Mouse (Mus musculus) CH12F3 (cell line): Measurements from ENCODE around the gene Myh9.
"Not testable (repeated sequence)": the region's sequence is repeated elsewhere in the genome, so short reads cannot be mapped to it uniquely, and the experiment has no call there.

Experiments
- in situ Hi-C: fragments of 300-500 bp; cut with MboI; formaldehyde crosslinking; loops from 2 replicates; pipeline ENCODE4 v1.14.3; 2020; ENCODE audit warnings: low sequenced_read_pairs

Gene Myh9

GRCm38 (mm10) chr15:77727139-77727538, 114.8 kb downstream of the Myh9 start:
- in situ Hi-C loops, result not testable (repeated sequence)

GRCm38 (mm10) chr15:77725393-77726020, 116.5 kb downstream of the Myh9 start:
- in situ Hi-C loops, result not testable (repeated sequence)

GRCm38 (mm10) chr15:77724208-77724911, 117.6 kb downstream of the Myh9 start:
- in situ Hi-C loops, result not testable (repeated sequence)

GRCm38 (mm10) chr15:77721509-77721908, 120.5 kb downstream of the Myh9 start:
- in situ Hi-C loops, result not testable (repeated sequence)

GRCm38 (mm10) chr15:77718240-77718639, 123.7 kb downstream of the Myh9 start:
- in situ Hi-C loops, result not testable (repeated sequence)
